Mouse (Mus musculus): ENCODE data around the gene Gm49321.
A peak's percentile ranks its signal among the peaks of the same experiment; 100 is the strongest.

The Gm49321 gene

GRCm38 (mm10) chr12:74013739-74014138 lies 76.3 kb downstream of the Gm49321 start:
- DNase-seq (ENCODE audit: low read depth, low spot score) = peak; percentile 84

GRCm38 (mm10) chr12:74014739-74015270 lies 77.4 kb downstream of the Gm49321 start:
- DNase-seq (ENCODE audit: low read depth, low spot score) = peak; percentile 47

- no peak for DNase-seq (ENCODE audit: low read depth, low spot score)
Measured at GRCm38 (mm10) chr12:74015491-74015890, 78.0 kb downstream of the Gm49321 start.

Measured in mesoderm, embryonic 11.5 days (tissue).